Mouse (Mus musculus) duodenum, adult 2 months (tissue): ENCODE results near the gene Glra4. TPM values are rescaled to one million over a fixed set of nuclear protein-coding genes. Genes with fewer than 3 reads are reported as not detected.

Experiments used
- polyA plus RNA-seq: library from polyadenylated mRNA; depleted of rRNA; stranded (reverse); fragments of >200 nt; gene quantifications from 2 replicates; pipeline ENCODE4 v1.2.3, GENCODE M21; 2012; ENCODE audit warnings: low replicate concordance; rRNA removed

The Glra4 gene
- not detected in 2 replicates for polyA plus RNA-seq

DNA sequence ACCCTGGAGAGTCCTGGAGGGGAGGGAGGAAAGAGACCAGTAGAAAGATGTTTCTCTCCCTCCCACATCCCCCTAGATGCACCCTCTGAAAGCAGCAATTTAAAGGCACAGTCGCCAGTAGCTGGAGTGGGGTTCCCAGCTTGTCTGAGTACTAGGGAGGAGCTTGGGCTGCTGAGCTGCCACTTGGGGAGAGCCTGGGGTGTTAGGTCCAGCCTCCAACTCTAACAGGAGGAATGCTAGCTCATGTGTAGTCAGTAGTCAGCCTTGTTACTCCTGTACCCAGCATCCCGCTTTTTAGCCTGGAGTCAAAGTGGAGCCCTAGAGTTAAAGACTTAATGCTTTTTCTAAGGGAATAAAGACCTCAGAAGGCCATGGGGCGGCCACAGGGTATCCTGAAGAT, at the start of gene Glra4:
TSS of gene Glra4 (minus strand) at position 101 of the 400 bp plus-strand sequence.

DNA sequence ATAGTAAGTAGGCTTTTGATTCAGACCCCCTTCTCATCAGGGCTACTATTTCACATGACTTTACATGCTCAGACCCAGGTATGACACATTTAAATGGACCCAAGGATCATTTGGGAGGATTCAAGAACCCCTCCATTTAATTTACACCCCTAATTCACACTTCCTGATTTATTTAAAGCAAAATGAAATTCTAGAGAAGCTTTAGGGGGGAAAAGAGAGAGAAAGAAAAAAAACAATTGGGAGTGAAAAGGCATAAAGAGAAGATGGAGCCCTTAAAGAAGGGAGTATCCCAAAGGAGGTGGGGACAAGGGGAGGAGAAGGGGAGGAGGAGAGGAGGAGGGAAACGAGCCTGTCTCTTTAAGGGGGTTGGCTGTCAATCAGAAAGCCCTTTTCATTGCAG, 42.4 kb upstream of the Glra4 start, which contains the start of gene Plp1:
TSS of gene Plp1 (plus strand) at position 301 of the 400 bp plus-strand sequence.

DNA sequence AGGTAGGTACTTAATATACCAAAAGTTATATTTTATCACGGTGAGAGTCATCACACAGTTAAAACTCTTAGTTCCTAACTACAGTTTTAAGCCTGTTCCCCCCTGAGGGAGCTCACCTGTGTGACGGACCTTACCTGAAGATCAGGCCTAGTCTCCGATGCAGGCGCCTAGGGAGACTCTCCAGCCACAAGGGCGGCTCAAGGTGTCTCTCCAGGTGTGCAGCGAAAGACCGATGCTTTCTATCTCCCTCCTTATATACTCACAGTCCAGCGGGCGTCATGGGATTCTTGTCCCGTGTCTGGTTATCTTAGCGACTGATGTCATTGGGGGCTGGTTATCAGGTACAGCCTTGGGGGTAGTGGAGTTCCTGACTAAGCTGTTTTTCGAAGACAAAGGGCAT, 36.5 kb downstream of the Glra4 start, which contains the start of gene Morf4l2:
TSS of gene Morf4l2 (minus strand) at position 232 of the 400 bp plus-strand sequence.

Other genes starting within 250 kb of the Glra4 start
- not detected in 2 replicates for gene Kir3dl2, start 236.1 kb downstream of the Glra4 start, polyA plus RNA-seq
- gene Tceal3, start 189.3 kb downstream of the Glra4 start, polyA plus RNA-seq, result 0.56 and 1.1 TPM in 2 replicates
- gene Tceal1, start 72.2 kb downstream of the Glra4 start, polyA plus RNA-seq, result 0.13 and 0.20 TPM in 2 replicates
- 8.0 and 8.5 TPM in 2 replicates for gene Morf4l2, start 36.5 kb downstream of the Glra4 start, polyA plus RNA-seq
- gene Plp1, start 42.5 kb upstream of the Glra4 start, polyA plus RNA-seq, result 0.79 and 1.4 TPM in 2 replicates
- 0.02 TPM in 1 of 2 replicates, not detected in the other for gene Rab9b, start 88.6 kb upstream of the Glra4 start, polyA plus RNA-seq
- gene H2bfm, start 147.2 kb upstream of the Glra4 start, polyA plus RNA-seq, result not detected in 2 replicates
- not detected in 2 replicates for gene Tmsb15b2, start 195.4 kb upstream of the Glra4 start, polyA plus RNA-seq
- gene Tmsb15l, start 196.7 kb upstream of the Glra4 start, polyA plus RNA-seq, result not detected in 2 replicates
- not detected in 2 replicates for gene Tmsb15b1, start 196.7 kb upstream of the Glra4 start, polyA plus RNA-seq
- 0.34 and 0.40 TPM in 2 replicates for gene Zcchc18, start 213.0 kb upstream of the Glra4 start, polyA plus RNA-seq